Mouse (Mus musculus): ENCODE measurements around the gene 4933411K16Rik.
"Not testable (repeated sequence)": the region's sequence is repeated elsewhere in the genome, so short reads cannot be mapped to it uniquely, and the experiment has no call there.

The 4933411K16Rik gene

DNA sequence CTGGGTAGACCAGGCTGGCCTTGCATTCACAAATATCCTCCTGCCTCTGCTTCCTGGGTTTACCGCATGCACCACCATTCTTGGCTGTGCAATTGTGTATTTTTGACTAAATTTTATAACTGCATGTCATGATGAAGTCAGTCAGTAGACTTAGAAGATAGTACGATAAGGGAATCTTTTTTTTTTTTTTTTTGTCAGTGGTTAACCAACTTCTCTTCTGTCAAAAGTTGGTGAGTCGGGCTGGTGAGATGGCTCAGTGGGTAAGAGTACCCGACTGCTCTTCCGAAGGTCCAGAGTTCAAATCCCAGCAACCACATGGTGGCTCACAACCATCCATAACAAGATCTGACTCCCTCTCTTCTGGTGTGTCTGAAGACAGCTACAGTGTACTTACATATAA, 29.6 kb downstream of the 4933411K16Rik start:
- DNase-seq, result not testable (repeated sequence)

DNA sequence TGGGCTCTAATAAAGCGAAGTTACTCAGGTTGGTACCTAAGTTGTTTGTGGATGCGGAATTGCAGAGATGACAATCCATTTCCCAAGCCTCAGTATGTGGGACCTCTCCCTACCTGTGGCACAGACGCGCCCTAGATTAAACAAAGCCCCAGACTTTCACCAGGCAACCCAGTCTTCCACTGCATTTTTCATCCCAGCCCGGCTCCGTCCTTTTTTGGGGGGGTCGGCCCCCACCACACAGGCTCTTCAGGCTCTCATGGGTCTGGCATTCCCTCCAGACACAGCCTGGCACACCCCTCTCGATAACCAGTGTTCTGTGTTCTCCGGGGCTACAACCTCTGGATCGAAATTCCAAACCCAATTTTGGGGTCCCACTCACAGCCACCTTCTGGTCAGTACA, 33.6 kb downstream of the 4933411K16Rik start:
- no peak for DNase-seq

DNA sequence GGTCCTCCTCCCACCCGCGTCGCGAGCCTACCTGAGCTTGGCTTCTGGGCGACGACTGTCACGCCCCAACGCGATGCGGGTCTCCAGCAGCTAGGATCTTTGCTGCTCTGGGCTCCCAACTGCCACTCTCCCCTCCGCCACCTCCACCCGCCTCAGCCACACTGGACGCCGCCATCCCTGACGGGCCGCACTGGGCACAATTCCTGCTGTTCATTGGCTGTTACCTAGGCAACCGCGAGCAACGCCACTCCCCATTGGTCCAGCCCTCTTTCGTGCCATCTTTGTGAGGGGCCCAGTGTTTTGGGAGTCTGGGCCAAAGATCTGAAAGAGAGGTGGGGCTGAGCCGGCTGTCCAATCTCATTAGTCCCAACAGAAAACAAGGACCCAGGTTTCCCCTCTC, 34.1 kb downstream of the 4933411K16Rik start, which contains the start of gene Morn4:
Morn4 (minus strand) TSS at position 192 of the 400 bp plus-strand sequence.
- peak; percentile 18 for DNase-seq

DNA sequence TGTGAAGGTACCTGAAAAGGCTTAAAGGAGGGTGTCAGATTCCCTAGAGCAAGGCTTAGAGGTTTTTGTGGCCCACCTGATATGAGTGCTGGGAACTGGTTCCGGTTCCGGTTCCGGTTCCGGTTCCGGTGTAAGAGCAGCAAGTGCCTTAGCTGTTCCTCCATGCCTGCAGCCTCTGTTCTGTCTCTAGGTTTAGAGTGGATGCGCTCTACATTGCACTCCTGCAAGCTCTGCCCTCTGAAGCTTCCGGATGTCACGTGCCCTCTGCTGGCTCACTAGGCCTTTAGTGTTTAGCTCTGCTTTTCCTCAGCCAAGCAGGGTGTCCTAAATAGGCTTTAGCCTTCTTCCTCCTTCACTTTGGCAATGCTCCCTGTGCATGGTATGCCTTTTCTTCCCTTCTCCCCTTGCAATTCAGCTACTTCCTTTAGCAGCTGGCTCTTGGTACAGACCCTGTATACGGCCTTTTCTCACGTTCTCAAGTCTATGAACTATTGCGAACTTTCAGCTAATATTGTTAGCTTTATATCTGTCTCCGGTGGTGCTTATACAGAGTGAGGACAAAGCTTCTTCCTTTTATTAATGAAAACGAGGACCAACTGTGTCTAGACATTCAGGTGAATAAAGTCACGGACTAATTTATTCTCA, 37.2 kb downstream of the 4933411K16Rik start:
- DNase-seq, result peak; percentile 77

DNA sequence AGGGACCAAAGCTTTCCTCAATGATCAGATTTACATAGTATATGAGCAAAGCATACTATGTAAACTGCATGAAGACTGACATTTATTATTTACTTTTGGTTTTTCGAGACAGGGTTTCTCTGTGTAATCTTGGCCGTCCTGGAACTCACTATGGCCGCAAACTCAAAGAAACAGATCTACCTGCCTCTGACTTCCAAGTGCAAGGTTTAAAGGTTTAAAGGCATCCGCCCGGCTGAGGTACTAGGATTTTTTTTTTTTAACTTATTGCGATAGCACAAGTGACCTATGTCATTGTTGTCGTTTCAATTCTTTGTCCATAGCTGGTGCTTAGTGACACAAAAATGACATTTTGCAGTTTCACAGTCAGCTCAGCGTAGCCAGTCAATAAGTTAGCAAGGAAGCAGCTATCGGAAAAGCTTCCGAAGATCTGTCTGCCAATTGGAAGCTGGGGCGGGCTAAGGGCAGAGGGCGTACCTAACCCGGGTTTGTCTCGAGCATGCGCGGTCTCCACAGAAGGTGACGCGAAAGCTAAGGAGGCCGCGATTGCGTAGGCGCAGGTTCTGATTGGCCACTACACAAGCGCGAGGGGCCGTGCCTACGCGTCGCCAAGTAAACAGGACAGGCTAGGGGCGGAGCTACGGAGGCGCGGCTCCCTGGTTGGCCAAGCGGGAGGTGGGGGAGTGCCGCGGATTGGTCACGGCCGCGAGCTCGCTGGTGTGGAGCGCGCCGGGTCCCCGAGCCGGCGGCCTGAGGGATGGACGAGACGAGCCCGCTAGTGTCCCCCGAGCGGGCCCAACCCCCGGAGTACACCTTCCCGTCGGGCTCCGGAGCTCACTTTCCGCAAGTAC, 37.9 kb downstream of the 4933411K16Rik start, which contains the start of gene Pi4k2a:
Pi4k2a (plus strand) TSS at position 723 of the 848 bp plus-strand sequence.
- peak; percentile 98 for DNase-seq

DNA sequence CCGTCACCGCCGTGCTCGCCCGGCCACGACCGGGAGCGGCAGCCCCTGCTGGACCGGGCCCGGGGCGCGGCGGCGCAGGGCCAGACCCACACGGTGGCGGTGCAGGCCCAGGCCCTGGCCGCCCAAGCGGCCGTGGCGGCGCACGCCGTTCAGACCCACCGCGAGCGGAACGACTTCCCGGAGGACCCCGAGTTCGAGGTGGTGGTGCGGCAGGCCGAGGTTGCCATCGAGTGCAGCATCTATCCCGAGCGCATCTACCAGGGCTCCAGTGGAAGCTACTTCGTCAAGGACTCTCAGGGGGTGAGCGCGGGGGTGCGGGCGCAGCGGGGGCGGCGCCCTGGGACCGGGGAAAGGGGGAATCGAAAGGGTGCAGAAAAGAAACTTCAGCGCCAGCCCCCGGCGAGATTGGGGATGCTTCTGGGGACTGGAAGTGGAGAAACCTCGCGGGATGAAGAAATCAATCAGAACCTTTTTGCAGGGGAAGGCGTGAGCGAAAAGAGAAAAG, 38.6 kb downstream of the 4933411K16Rik start:
- no peak for DNase-seq

DNA sequence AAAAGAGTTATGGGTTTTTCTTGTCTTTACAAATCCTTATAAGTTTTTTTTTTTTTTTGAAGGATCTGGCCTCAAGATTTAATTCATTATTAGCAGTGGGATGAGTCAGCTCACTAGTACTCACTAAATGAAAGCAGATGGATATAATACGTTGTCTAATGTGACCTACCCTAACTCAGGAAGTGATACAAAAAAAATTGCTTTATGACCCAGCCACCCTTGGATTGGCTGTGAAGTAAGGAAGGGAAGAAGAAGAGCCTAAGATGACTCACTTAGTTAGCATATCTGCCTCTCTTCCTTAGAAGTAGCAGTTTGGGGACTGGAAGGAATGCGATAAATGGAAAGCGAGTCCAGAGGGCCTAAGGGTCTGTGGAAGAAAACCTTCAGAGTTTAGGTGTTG, 47.4 kb downstream of the 4933411K16Rik start:
- DNase-seq, result no peak
